Mouse (Mus musculus): ENCODE measurements around the gene Cdk7.

- no peak for TF ChIP-seq GATA1 (IDR thresholded peaks at IDR 0.05; ENCODE audit: low read length)
- no peak for TF ChIP-seq TAL1 (IDR thresholded peaks at IDR 0.05; ENCODE audit: low read length)
These were observed 15.3 kb downstream of the Cdk7 start for GRCm38 (mm10) chr13:100715467-100715866.
